Mouse (Mus musculus) central nervous system, embryonic 18 days (tissue): ENCODE data around the gene Ccdc105. TPM values are rescaled to one million over a fixed set of nuclear protein-coding genes. Genes with fewer than 3 reads are reported as not detected.

ENCODE experiments used
- polyA plus RNA-seq: library from polyadenylated mRNA; depleted of rRNA; stranded (reverse); fragments of >200 nt; gene quantifications from 2 replicates; pipeline ENCODE4 v1.2.3, GENCODE M21; 2012; rRNA removed

The Ccdc105 gene
- 0.04 and 0.05 TPM in 2 replicates for polyA plus RNA-seq

DNA sequence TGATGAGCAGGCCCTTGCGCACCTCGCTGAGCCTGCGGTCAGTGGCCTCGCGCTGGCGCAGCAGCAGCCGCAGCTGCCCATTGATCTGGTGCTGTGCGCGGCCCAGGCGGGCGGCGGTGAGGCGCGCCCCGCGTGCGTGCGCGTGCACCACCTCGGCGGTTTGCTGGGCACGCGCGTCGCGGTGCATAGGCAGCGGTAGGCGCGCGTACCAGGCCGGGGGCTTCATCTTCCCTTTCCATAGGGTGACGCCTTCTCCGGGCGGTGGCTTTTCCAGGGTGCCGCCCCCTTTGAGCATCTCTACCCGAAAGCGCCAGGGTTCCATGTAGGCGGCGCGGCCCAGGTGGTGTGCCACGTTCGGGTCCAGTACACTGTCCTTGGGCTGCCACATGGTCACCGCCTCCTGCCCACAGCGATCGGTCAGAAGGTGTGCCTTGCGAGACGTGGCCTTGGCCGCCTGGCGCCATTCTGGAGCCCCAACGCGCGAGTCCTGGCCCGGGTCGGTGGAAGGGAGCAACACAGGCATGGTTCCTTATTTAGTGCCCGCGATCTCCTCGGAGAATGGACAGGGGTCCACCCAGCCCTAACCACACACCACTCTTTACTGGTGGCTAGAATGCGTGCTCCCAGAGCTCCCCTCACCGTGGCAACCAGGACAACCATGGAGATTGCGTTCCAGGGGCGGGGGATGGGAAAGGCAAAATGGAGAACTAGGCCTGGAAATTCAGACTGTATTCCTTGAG, at the start of gene Ccdc105:
TSS of gene Ccdc105 (minus strand) at position 614 of the 740 bp plus-strand sequence.

DNA sequence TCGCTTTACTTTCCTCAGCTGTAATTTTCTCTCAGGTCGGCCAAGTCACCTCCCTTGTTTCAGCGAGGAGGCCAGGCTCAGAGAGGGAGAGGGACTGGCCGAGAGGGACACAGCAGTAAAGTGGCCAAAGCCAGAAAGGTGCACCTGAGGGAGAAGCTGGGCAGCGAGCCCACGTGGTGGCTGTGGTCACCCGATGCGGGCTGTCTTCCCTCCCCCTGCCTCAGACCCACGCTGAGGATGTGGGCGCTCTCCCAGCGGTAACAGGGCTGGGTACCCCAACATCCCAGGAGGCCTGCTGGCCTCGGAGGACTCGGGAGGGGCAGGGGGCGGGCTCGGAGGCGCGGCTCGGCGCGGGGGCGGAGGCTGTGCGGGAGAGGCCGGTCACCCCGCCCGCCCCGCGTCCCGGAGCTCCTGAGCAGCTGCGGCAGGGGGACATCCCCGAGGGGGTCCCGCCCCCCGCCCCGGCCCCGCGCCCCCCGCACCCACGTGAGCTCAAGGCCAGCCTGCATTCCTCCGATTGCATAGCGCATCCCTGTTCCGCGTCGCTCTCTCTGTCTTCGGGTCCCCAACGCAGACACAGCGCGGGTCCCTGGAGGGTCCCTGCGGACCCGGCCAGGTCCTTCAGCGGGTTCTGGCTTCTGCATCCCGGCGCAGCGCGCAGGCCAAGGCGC, 27.3 kb upstream of the Ccdc105 start, which contains the start of gene Slc1a6:
TSS of gene Slc1a6 (plus strand) at position 516 of the 671 bp plus-strand sequence.

DNA sequence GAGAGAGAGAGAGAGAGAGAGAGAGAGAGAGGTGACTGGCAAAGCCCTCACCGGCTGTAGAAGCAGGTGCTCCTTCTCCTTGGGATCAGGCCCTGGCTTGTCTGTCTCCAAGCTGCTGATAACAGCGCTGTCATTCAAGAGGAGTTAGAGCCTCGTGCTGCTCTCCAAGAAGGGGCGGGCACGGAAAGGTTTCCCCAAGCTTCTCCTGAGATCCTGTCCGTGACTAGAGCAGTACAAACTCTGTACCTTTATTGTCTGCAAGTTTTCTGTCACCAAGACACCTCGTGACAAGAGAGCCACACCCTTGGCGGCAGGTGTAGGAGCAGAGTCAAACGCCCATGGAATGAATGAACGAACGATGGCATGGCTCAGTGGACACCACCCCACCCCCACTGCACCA, 34.8 kb downstream of the Ccdc105 start, which contains the start of gene Casp14:
TSS of gene Casp14 (minus strand) at position 239 of the 400 bp plus-strand sequence.

Other genes starting within 250 kb of the Ccdc105 start
- not detected in 2 replicates for gene Olfr1358, start 235.6 kb downstream of the Ccdc105 start, polyA plus RNA-seq
- gene Ilvbl, start 178.7 kb downstream of the Ccdc105 start, polyA plus RNA-seq, result 52.0 and 57.1 TPM in 2 replicates
- gene Syde1, start 161.1 kb downstream of the Ccdc105 start, polyA plus RNA-seq, result 4.5 and 5.3 TPM in 2 replicates
- not detected in 2 replicates for gene Olfr1357, start 135.0 kb downstream of the Ccdc105 start, polyA plus RNA-seq
- not detected in 2 replicates for gene Casp14, start 34.8 kb downstream of the Ccdc105 start, polyA plus RNA-seq
- gene Slc1a6, start 27.4 kb upstream of the Ccdc105 start, polyA plus RNA-seq, result 28.6 and 31.3 TPM in 2 replicates
- not detected in 2 replicates for gene Olfr1356, start 99.1 kb upstream of the Ccdc105 start, polyA plus RNA-seq
- not detected in 2 replicates for gene Olfr1355, start 122.5 kb upstream of the Ccdc105 start, polyA plus RNA-seq
- gene Olfr1354, start 160.1 kb upstream of the Ccdc105 start, polyA plus RNA-seq, result not detected in 2 replicates
- gene Olfr8, start 197.6 kb upstream of the Ccdc105 start, polyA plus RNA-seq, result not detected in 2 replicates
- gene Olfr1353, start 210.2 kb upstream of the Ccdc105 start, polyA plus RNA-seq, result not detected in 2 replicates
- gene Olfr1352, start 228.0 kb upstream of the Ccdc105 start, polyA plus RNA-seq, result not detected in 2 replicates